Mouse (Mus musculus) telencephalon, adult 2 months (tissue): ENCODE measurements around the gene Treml1.

Experiments used
- DNase-seq: peaks from one replicate; pipeline ENCODE4 v3.0.0-alpha.2; 2011; ENCODE audit warnings: low read depth, low spot score

Gene Treml1

DNA sequence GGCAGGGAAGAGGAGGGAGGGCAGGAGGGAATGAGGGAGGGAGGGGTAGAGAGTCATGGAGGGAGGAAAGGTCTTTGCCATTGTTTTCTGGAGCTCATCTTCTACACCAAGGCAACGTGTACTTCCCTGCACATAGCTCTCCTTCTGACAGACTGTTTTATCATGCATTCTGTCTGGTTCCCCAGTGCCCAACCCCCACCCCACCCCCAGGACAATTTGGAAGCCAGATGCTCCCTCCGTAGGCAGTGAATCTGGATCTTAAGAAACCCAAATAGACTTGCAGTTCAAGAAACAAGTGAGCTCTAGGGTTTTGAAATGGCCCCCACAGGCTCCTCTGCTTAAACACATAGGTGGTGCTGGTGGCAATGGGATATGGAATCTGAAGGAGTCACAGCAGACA lies 1.8 kb upstream of the Treml1 start:
- DNase-seq = no peak

DNA sequence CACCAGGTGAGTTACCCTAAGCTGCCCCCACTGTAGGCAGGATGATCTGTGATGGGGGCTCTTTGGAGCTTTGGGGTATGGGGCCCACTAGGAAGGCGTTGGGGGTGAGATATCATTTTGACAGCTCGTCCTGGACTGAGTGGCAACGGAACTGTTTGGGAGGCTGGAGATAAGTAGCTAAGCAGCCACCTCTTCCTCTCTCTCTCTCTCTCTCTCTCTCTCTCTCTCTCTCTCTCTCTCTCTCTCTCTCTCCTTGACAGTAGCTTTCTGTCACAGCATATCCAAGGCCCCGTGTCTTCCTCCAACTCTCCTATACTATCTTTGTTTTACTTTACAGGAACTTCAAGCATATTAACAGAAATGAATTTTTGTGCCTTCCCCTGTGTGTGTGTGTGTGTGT lies 746 bp downstream of the Treml1 start:
- no peak for DNase-seq

DNA sequence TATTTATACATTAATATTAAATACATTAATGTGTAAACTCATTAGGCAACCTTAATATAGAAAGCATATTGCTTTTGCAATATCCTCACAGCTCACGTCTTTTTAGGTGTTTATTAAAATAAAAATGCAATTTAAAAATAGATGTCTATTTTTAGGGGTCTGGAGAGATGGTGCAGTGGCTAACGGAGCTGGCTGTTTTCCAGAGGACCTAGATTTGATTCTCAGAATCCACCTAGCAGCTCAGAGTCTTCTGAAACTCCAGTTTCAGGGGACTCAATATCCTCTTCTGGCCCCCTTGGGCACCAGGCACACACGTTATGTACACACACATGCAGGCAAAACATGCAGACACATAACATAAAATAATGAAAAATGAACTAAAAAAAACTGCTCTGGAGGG lies 2.6 kb downstream of the Treml1 start:
- DNase-seq = no peak

DNA sequence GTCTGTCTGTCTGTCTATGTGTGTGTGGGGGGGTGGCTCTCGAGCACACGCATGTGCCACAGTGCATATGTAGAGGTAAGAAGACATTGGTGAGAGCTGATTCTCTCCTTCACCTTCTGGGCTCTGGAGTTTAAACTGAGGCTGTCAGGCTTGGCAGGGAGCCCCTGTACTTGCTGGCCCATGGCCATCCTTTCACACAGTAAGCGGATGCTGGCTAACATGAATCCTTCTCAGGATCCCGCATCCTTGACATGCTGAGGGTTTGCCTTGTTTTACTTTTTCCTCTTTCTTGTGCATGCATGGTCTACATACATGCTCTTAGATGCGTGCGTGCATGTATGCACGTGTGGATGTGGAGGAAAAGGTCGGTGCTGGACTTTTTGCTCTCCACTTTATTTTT lies 3.2 kb downstream of the Treml1 start:
- DNase-seq = no peak

DNA sequence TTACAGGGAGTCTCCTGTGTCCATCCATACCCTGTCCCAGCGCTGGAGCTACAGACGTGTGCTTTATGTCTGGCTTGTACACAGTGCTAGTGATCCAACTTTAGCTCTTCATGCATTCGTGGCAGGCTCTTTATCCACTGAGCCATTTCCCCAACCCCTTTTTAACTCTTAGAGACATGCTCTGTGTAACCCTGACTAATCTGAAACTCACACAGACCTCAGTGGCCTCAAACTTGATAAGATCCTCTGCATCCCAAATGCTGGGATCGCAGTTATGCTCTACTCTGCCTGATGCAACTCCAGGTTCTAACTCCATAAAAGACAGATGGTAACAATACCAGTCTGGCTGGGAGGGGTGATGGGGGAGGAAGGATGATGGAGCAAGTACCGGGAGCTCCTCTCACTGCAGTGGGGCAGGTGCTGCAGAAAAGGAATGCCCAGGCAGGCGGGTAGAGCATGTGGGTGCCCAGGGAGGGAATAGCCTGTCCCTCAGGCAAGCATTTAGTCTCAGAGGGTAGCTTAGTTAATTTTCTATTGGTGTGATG lies 3.8 kb downstream of the Treml1 start:
- DNase-seq = no peak

DNA sequence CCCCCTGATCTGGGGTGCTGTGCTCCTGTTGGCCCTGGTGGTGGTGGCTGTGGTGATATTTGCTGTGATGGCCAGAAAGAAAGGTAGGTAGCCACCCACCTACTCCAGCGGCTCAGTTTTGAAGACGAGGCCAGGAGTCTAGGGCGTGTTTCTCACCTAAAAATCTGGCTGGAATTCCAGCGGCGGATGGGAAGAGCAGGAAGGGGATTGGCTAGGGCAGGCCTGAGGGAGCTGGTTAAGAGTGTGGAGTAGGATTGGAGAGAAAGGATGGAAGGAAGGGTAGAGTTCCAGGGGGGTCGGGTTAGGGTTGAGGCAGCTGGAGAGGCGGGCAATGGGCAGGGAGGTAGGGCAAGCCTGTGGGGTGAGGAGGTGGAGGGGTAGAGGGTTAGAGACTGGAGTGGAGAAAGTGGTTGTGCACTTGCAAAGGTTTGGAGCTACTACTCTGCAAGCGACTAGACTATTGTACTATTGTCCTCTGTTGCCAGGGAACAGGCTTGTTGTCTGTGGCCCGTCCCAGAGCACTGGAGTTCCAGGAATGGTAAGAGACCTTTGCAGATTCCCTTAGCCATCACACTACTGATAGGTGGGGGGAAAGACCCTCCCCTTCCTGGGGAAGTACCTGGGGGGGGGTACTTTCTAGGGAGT lies 5.9 kb downstream of the Treml1 start:
- no peak for DNase-seq

DNA sequence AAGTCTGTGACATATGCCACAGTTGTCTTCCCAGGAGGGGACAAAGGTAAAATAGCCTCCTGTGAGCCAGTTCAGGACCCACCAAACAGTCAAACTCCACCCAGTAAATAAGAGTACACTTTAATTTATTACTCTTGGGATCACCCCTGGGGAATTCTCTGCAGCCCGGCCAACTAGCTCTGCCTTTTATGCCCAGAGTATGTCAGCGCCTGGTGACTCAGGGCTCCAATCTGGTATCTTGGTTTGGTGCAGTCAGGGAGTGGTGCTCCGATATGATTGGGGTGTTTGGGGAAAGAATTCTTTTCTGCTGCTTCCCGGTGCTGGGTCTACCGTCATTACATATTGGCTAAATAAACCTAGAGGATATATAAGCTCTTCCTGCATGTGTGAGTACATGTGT lies 7.1 kb downstream of the Treml1 start:
- no peak for DNase-seq

DNA sequence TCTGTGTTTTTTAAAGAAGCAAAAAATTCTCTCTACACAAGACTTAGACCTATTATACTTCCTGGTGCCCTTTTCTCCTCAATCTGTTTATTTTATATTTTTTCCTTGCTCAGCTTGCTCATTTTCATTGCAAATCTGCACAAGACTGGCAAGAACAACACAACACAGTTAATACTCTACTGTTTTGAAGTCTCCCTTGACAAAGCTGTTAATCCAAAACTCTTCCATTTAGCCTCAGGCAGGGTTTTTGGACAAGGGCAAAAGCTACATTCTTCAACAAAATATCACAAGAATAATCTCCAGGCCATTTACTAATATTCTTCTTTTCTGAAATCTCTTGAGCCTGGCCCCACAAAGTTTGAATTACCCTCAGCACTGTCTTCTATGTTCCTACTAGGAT lies 11.9 kb downstream of the Treml1 start:
- DNase-seq = no peak

DNA sequence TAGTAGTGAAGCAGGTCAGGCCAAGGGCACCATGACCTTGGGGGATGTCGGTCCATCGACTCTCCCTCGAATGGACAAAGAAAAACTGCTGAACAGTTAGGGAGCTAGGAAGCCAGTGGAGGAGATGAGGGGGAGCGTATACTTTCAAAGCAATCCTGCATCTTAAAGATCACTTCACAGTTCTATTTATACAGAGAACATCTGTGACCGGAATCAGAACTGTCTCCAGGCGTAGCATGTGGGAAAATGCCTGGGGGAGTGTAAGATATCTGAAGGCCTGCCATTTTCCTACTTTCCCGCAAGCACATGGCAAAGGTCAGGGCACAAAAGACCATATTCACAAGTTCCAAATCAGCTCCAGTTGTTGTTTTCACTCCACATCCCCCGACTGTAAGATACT lies 13.3 kb downstream of the Treml1 start:
- peak; percentile 66 for DNase-seq

DNA sequence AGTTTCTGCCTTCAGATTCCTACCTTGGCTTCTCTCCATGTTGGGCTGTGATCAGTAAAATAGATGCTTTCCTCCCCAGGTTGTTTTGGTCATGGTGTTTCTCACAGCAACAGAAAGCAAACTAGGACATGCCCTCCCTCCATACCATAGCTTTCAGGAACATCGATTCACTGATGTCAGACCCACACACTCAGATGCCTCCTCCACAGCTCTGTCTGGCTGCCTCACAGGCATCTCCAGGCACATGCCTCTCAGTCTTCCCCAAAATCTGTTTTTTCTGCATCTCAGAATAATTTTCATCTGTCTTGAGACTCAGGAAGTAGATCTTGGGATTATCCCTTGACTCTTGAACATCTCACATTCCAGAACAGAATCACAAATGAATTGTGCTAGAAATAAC lies 16.4 kb downstream of the Treml1 start:
- DNase-seq = peak; percentile 64

DNA sequence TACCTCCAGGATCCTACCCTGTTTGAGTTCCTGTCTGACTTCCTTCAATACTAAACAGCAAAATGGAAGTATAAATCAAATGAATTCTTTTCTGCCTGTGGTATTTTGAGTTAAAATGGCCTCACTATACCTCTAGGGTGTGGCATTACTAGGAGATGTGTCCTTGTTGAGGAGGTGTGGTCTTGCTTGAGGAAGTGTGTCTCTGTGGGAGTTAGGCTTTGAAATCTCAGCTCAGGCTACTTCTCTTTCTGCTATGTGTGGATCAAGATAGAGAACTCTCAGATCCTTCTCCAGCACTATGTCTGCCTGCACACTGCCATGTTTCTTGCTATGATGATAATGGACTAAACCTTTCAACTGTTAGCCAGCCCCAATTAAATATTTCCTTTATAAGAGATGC lies 19.3 kb downstream of the Treml1 start:
- DNase-seq = no peak

DNA sequence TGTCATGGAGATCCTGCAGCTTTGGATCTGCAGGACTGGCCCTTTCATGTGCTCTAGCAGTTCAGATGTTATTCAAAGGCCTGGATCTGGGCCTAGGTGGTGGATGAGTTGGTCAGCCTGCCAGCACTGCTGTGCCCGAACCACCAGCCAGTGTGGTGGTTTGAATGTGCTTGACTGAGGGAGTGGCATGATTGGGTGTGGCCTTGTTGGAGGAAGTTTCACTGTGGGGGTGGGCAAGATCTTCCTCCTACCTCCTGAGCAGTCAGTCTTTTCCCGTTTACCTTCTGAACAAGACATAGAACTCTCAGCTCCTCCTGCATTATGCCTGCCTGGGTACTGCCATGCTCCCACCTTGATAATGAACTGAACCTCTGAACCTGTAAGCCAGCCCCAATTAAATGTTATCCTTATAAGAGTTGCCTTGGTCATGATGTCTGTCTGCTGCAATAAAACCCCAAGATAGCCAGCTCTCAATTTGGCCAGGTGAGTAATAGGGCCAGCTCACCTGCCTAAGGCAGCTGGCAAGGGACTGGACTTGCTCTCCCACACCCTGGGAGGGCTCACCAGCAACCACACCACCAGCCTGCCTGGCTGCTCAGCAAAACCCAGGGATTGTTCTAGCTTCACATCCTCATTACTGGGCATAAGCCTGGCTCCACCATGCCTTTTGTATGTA lies 26.2 kb downstream of the Treml1 start:
- DNase-seq = no peak

DNA sequence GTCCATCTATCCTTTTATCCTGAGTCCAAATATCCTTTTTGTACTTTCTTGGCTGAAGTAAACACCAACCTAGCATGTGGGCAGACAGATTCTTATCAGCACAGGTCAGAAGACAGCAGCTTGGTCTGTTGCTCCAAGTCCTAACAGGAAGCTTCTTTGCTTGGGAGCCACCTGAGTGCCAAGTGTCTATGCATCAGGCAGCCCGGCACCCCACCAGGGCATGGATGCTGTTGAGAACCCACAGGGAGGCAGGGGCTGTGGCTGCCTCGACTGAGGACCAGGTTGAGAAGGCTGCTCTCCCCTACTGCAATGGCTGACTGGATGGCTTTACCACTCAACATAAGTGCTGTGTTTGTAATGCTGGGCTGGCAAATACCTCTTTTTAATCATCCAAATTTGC lies 28.9 kb downstream of the Treml1 start:
- no peak for DNase-seq

DNA sequence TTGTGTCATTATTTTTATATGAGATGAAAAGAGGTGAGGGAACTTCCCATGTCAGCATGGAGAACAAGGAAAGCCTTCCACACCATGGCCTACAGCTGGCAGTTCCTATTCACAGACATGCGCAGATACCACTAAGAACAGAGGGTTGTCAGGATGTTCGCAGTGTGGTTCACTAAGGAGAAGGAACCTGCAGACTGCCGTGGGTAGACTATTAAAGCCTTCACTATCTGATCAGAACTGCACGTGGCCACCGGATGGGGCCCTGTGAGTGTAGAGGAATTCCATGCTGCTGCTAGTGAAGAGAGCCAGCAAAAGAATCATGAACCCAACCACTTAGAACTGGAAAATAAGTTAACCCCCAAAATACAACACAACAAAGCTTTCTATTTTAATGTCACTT lies 29.7 kb downstream of the Treml1 start:
- no peak for DNase-seq

DNA sequence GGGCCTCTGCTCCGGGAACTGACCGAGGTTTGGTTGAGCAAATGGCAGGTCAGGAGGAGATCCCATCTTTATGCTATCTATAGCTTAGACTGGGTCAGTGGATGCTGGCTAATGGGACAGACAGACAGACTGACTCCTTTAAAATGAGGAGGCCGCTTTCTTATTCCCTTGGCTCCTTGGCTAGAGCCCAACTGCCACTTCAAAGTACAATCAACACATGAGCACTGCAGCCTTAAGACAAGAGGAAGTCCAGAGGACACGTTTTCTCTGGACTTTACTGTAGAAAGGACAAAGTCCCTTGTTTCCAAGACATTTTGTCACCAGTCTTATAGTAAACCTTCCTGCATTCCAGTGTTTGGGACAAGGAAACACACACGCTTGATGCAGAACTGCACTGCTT lies 31.7 kb downstream of the Treml1 start:
- no peak for DNase-seq

DNA sequence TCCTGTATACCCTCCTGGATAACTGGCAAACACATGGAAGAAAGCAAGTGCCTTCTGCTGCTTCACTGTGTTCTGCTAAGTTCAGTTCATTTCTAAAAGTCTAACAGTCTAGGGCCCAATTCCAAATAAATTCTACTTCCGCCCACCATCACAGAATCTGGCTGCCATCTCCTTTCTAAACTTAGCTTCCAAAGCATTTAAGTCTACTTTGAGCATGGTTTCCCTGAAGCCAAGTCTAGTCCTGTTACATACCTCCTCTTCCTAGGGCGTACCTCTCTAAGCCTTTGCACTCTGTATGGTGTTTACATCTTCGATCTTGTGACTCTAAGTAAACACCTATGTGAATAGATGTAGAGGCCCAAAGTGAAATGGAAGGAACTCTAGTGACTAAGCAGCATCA lies 32.9 kb downstream of the Treml1 start:
- DNase-seq = peak; percentile 92

DNA sequence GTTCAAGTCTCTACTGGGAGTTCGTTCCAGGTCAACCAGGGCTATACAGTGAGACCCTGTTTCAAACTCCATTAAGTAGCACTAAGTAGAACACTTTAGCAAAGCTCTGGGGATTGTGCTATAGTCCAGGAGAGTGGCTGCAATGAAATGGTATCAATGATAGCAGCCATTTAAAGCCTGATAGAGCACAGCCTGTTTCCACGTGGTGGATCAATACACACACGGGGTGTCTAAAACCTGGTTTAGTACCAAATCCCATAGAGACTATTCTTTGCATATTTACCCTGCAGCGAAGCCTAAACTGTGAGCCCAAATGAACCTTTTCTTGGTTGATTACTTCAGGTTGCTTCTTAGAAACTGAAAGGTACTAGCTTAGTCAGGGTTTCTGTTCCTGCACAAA lies 42.0 kb downstream of the Treml1 start:
- no peak for DNase-seq

DNA sequence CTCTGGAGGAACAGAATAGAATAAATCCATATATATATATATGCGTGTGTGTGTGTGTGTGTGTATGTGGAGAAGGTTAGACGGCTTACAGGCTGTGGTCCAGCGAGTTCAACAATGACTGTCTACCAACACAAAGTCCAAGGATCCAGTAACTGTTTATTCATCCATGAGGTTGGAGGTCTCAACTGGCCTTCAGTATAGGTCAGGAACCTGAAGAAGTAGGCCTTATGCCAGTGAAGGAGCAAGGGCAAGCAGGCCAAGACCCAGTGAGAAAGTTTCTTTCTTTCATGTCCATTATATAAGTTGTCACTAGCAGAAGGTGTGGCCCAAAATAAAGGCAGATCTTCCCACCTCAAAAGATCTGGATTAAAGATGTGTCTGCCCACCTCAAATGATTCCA lies 43.0 kb downstream of the Treml1 start:
- no peak for DNase-seq

DNA sequence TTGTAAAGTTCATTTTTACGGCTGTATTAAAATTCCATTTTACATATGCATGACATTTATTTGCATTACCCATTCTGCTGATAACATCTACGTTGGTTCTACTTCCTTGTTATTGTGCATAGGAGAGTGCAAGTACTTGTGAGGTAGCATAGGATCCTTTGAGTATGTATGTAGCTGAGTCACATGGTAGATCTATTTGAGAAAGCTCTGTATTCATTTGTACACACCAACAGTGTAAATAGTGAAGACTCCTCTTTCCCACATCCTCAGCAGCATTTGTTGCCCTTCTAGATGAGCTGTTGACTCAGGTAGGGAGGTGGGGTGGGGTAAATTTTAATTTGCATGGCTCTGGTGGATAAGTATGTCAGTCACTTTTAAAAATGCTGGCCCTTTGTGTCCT lies 44.1 kb downstream of the Treml1 start:
- no peak for DNase-seq

DNA sequence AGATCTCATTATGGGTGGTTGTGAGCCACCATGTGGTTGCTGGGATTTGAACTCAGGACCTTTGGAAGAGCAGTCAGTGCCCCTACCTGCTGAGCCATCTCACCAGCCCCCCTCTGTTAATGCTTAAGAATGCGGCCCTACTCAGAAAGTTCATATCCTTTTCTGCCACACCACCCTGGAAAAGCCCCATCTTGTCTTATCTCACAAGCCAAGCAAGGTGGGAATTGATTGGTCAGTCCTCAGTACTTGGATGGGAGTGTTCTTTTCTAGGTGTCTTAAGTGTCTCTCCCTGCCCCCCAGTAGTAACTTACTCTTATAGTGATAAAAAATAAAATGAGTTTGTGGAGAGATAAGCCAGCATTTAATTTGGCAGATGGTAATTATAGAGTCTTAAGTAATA lies 45.0 kb downstream of the Treml1 start:
- no peak for DNase-seq

DNA sequence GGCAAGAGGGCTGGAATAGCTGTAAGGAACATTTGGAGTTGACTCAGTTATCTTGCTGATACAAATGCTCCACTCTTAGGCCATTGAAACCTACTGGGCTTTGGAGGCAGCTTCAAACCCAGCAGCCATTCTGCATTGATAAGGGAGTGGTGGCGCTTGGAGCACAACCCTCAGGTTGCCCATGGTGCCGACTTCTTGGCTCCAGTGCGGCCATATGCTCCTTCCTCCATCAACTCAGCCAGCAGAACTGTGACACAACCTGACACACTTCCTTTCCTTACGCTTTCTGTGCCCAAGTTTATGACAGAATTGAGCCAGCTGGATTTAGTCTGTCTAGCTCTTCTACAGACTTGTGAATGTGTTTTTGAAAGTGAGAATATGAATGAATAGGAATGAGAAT lies 47.4 kb downstream of the Treml1 start:
- peak; percentile 46 for DNase-seq

DNA sequence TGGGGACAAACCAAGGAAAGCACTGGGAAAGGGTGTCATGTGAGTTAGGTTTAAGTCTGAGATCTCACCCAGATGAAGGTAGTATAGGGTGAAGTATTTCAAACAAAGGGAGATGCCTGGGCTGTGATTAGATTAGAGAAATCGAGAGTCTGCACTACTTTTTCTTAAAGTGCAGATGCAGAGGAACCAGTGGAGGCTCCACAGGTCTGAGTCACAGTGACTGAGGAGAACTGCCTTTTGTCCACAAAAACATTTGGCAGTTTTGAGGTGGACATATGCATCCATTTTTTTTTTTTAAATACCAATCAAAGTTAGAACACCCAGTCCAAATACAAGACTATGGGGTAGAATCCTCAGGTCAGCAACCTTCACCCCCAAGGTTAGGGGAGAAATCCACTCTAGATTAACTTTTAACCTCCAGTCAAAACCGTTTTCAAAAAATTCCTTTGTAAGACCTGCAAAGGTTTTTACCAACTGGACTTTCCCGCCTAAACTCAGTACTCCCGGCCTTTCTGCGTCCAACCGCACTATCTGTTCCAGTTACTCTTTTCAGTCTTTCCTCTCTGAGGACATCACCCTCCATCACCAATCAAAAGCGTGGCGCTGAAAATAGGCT lies 48.3 kb downstream of the Treml1 start:
- DNase-seq = no peak
